Mouse (Mus musculus): Measurements from ENCODE around the gene Klhl18. TPM values are rescaled to one million over a fixed set of nuclear protein-coding genes. Genes with fewer than 3 reads are reported as not detected.

Gene Klhl18
- total RNA-seq, 2 experiments from 2014 or later: 6.0 to 8.3 TPM

Other genes with a start within 250 kb of the Klhl18 start
- 1 to 10 TPM; 1.3 TPM for gene Cspg5, start 232.9 kb downstream of the Klhl18 start, total RNA-seq (2021)
- 1 to 10 TPM; 4.2 to 4.7 TPM for gene Elp6, start 171.5 kb downstream of the Klhl18 start, total RNA-seq (2021)
- 10 to 100 TPM; 25.5 TPM for gene Scap, start 143.4 kb downstream of the Klhl18 start, total RNA-seq (2021)
- 10 to 100 TPM; 12.6 to 22.0 TPM for gene Ptpn23, start 68.5 kb downstream of the Klhl18 start, total RNA-seq (2021)
- gene Ngp, start 56.9 kb downstream of the Klhl18 start, total RNA-seq (2021): 10 to 100 TPM in 1 of 2 experiments, under 1 TPM in 1; 0.59 to 15.6 TPM
- gene Kif9, start 264 bp upstream of the Klhl18 start, total RNA-seq (2021): under 1 TPM; 0.23 to 0.42 TPM
- 10 to 100 TPM; 38.0 to 47.3 TPM for gene Setd2, start 55.9 kb upstream of the Klhl18 start, total RNA-seq (2021)
- 1 to 10 TPM; 1.6 to 2.2 TPM for gene Nradd, start 147.8 kb upstream of the Klhl18 start, total RNA-seq (2021)
- gene Nbeal2, start 177.5 kb upstream of the Klhl18 start, total RNA-seq (2021): 1 to 10 TPM; 2.2 to 3.4 TPM
- gene Ccdc12, start 179.8 kb upstream of the Klhl18 start, total RNA-seq (2021): 10 to 100 TPM; 50.3 to 53.6 TPM

Data from gastrocnemius, postnatal 10 days (tissue).